Mouse (Mus musculus): ENCODE measurements around the gene Prkar1a. TPM values are rescaled to one million over a fixed set of nuclear protein-coding genes. Genes with fewer than 3 reads are reported as not detected.

The Prkar1a gene
- polyA plus RNA-seq, 1 experiment from 2014 or later: 454 TPM

GRCm38 (mm10) chr11:109620356-109620755, 28.8 kb upstream of the Prkar1a start:
- WGBS: 84% methylated on average over 6 of the region's 6 CpGs
- no peaks in the 10 kb centered on the region for H3K36me3 ChIP-seq
- no peak for ATAC-seq (ENCODE audit: low FRiP score, low read depth)
- no peak overlapping the region for H3K4me3 ChIP-seq
- no peak overlapping the region for H3K4me2 ChIP-seq (replicated peaks)
- no peaks in the 10 kb centered on the region for H3K27me3 ChIP-seq (replicated peaks)
- H3K9me3 ChIP-seq: no peaks in the 10 kb centered on the region
- H3K4me1 ChIP-seq: no peaks in the 10 kb centered on the region
- no peak overlapping the region for H3K27ac ChIP-seq
- H3K9ac ChIP-seq: no peak overlapping the region

GRCm38 (mm10) chr11:109621183-109621582, 28.0 kb upstream of the Prkar1a start:
- 20% methylated on average over 2 of the region's 2 CpGs for WGBS
- H3K9ac ChIP-seq: no peak overlapping the region
- no peaks in the 10 kb centered on the region for H3K36me3 ChIP-seq
- H3K4me3 ChIP-seq: no peak overlapping the region
- H3K27ac ChIP-seq: no peak overlapping the region
- no peak for ATAC-seq (ENCODE audit: low FRiP score, low read depth)
- H3K9me3 ChIP-seq: no peaks in the 10 kb centered on the region
- H3K4me1 ChIP-seq: no peaks in the 10 kb centered on the region
- no peaks in the 10 kb centered on the region for H3K27me3 ChIP-seq (replicated peaks)
- H3K4me2 ChIP-seq (replicated peaks): no peak overlapping the region

DNA sequence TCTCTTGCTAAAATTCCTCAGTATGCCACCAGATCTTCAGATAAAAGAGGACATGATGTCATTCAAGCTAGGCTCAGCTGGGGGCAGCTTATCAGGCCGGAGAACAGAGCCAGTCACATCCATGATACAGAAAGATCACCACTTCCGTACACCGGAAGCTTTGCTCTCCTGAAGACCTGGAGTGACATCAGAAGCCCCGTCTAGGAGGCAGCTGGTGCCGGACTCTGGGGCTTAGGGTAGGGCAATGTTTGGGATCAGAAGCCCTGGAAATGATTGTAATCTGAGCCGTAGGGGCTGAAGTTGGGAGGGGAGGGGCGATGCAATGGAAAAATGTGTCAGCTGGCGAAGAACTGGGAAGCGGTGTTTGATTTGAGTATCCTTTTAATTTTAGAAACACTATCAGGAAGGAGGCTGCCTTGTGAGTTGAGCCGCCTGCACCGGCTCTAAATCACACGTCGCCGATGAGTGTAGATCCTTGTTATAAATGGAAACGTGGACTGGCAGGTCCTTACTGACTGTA, 26.6 kb upstream of the Prkar1a start:
- Histone ChIP-seq H3K27me3 (replicated peaks) (no peaks in the 10 kb centered on the region), H3K27ac (no peak overlapping the region), H3K36me3 (no peaks in the 10 kb centered on the region), H3K4me2 (replicated peaks) (0 out of 2 replicates have a peak overlapping the region, but pooled peaks have one; percentile 18), H3K9ac (no peak overlapping the region), H3K4me3 (no peak overlapping the region), H3K9me3 (no peaks in the 10 kb centered on the region), H3K4me1 (no peaks in the 10 kb centered on the region)
- ATAC-seq (ENCODE audit: low FRiP score, low read depth): no peak
- WGBS: 56% methylated on average over 15 of the region's 15 CpGs

GRCm38 (mm10) chr11:109623238-109623637, 26.0 kb upstream of the Prkar1a start:
- no peaks in the 10 kb centered on the region for H3K36me3 ChIP-seq
- no peaks in the 10 kb centered on the region for H3K9me3 ChIP-seq
- ATAC-seq (ENCODE audit: low FRiP score, low read depth): no peak
- no peak overlapping the region for H3K4me3 ChIP-seq
- H3K27me3 ChIP-seq (replicated peaks): no peaks in the 10 kb centered on the region
- H3K4me1 ChIP-seq: no peaks in the 10 kb centered on the region
- H3K27ac ChIP-seq: no peak overlapping the region
- H3K4me2 ChIP-seq (replicated peaks): no peak overlapping the region
- no peak overlapping the region for H3K9ac ChIP-seq
- 94% methylated on average over 7 of the region's 7 CpGs for WGBS

DNA sequence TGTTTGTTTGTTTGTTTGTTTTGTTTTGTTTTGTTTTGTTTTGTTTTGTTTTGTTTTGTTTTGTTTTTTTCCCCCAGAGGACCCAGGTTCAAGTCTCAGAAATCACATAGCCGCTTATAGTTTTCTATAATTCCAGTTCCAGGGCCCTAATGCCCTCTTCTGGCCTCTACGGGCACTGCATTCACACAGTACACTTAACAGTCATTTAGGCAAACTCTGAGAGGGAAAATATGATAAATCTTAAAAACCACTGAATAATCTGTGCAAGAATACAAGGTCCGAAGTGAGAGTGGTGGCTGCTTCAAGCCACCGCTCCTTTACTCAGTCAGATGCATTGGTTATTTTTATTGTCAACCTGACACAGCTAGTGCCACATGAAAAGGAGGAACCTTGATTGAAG, 21.6 kb upstream of the Prkar1a start:
- Histone ChIP-seq H3K4me1 (no peaks in the 10 kb centered on the region; the same call in 1 of the 2 replicates), H3K9me3 (no peaks in the 10 kb centered on the region), H3K36me3 (no peaks in the 10 kb centered on the region), H3K9ac (no peak overlapping the region), H3K27ac (no peak overlapping the region), H3K4me3 (no peak overlapping the region), H3K27me3 (replicated peaks) (no peaks in the 10 kb centered on the region), H3K4me2 (replicated peaks) (no peak overlapping the region)
- WGBS: 83% methylated on average over 4 of the region's 4 CpGs
- ATAC-seq (ENCODE audit: low FRiP score, low read depth): no peak

DNA sequence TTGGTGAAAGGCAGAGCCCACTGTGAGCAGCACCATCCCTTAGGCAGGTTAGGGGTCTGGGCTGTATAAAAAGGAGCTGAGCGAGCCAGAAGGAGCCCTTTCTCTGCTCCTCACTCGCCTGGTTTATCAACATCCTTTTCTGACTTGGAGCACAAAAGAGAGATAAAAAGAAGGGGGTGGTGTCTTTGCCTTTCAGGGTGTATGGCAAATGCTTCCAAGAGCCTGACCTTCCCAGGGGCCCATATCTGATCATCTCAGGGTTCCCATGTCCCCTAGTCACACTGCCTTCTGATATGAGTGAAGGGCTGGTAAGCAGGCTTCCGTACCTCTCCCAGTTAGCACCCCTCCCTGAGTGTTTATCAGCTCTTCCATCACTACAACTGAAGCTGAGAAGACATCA, 21.1 kb upstream of the Prkar1a start:
- Histone ChIP-seq H3K4me1 (no peaks in the 10 kb centered on the region; the same call in 1 of the 2 replicates), H3K27ac (no peak overlapping the region), H3K36me3 (no peaks in the 10 kb centered on the region), H3K9me3 (no peaks in the 10 kb centered on the region), H3K4me2 (replicated peaks) (no peak overlapping the region), H3K27me3 (replicated peaks) (no peaks in the 10 kb centered on the region), H3K4me3 (no peak overlapping the region), H3K9ac (no peak overlapping the region)
- ATAC-seq (ENCODE audit: low FRiP score, low read depth): no peak
- WGBS: 90% methylated on average over 3 of the region's 3 CpGs

- WGBS: 76% methylated on average over 10 of the region's 10 CpGs
- Histone ChIP-seq H3K9me3 (no peaks in the 10 kb centered on the region), H3K4me1 (no peaks in the 10 kb centered on the region; the same call in 1 of the 2 replicates), H3K27ac (no peak overlapping the region), H3K4me2 (replicated peaks) (no peak overlapping the region), H3K4me3 (no peak overlapping the region), H3K9ac (no peak overlapping the region), H3K36me3 (no peaks in the 10 kb centered on the region), H3K27me3 (replicated peaks) (no peaks in the 10 kb centered on the region)
- no peak for ATAC-seq (ENCODE audit: low FRiP score, low read depth)
These were observed 20.1 kb upstream of the Prkar1a start for GRCm38 (mm10) chr11:109629021-109629521.

GRCm38 (mm10) chr11:109634928-109635327, 14.3 kb upstream of the Prkar1a start:
- H3K9me3 ChIP-seq: no peaks in the 10 kb centered on the region
- H3K4me1 ChIP-seq: no peaks in the 10 kb centered on the region
- H3K27ac ChIP-seq: no peak overlapping the region
- WGBS: 74% methylated on average over 9 of the region's 9 CpGs
- H3K4me3 ChIP-seq: no peak overlapping the region
- no peaks in the 10 kb centered on the region for H3K27me3 ChIP-seq (replicated peaks)
- H3K9ac ChIP-seq: no peak overlapping the region
- ATAC-seq (ENCODE audit: low FRiP score, low read depth): no peak
- H3K4me2 ChIP-seq (replicated peaks): no peak overlapping the region
- H3K36me3 ChIP-seq: no peaks in the 10 kb centered on the region

GRCm38 (mm10) chr11:109635871-109636395, 13.3 kb upstream of the Prkar1a start:
- ATAC-seq (ENCODE audit: low FRiP score, low read depth): no peak
- Histone ChIP-seq H3K27ac (no peak overlapping the region), H3K9ac (no peak overlapping the region), H3K9me3 (no peaks in the 10 kb centered on the region), H3K4me2 (replicated peaks) (no peak overlapping the region), H3K4me3 (no peak overlapping the region), H3K36me3 (no peaks in the 10 kb centered on the region), H3K4me1 (no peaks in the 10 kb centered on the region), H3K27me3 (replicated peaks) (no peaks in the 10 kb centered on the region)
- WGBS: 80% methylated on average over 6 of the region's 6 CpGs

GRCm38 (mm10) chr11:109641498-109642222, 7.5 kb upstream of the Prkar1a start:
- no peak for ATAC-seq (ENCODE audit: low FRiP score, low read depth)
- no peak overlapping the region for H3K4me2 ChIP-seq (replicated peaks)
- no peaks in the 10 kb centered on the region for H3K4me1 ChIP-seq
- H3K9ac ChIP-seq: no peak overlapping the region
- H3K9me3 ChIP-seq: no peaks in the 10 kb centered on the region
- H3K4me3 ChIP-seq: no peak overlapping the region
- no peak overlapping the region for H3K27ac ChIP-seq
- no peaks in the 10 kb centered on the region for H3K36me3 ChIP-seq
- H3K27me3 ChIP-seq (replicated peaks): no peaks in the 10 kb centered on the region
- 80% methylated on average over 5 of the region's 5 CpGs for whole genome bisulfite sequencing

DNA sequence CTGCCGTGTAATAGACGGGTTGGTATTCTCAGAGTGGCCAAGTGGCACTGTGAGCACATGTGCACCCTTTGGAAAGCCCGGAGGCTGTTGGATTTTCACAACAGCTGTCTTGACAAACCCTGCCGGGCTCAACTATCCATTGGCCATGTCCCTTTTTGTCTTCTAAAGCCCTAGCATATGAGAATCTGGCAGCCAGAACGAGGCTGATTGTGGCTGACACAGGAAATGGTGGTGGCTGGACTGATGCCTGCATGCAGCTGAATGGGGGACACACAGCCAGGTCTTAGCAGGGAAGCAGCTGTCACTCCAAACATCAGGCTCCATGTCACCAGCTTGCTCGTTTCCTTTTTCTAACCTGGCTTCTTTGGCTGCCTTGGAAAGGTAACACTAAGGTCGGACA, 695 bp upstream of the Prkar1a start:
- H3K9ac ChIP-seq: no peak overlapping the region
- H3K27ac ChIP-seq: no peak overlapping the region
- ATAC-seq (ENCODE audit: low FRiP score, low read depth): no peak
- peaks cover 27% of the 10 kb centered on the region for H3K4me1 ChIP-seq
- 64% methylated on average over 7 of the region's 7 CpGs for WGBS
- no peak overlapping the region for H3K4me3 ChIP-seq
- 0 out of 2 replicates have a peak overlapping the region, but pooled peaks have one; percentile 78 for H3K4me2 ChIP-seq (replicated peaks)
- H3K36me3 ChIP-seq: no peaks in the 10 kb centered on the region
- H3K27me3 ChIP-seq (replicated peaks): no peaks in the 10 kb centered on the region
- H3K9me3 ChIP-seq: no peaks in the 10 kb centered on the region

- peak overlapping the region; percentile 99 for H3K4me3 ChIP-seq
- peaks cover 30% of the 10 kb centered on the region for H3K4me1 ChIP-seq
- no peaks in the 10 kb centered on the region for H3K27me3 ChIP-seq (replicated peaks)
- peak; percentile 86 for ATAC-seq (ENCODE audit: low FRiP score, low read depth)
- peak overlapping the region; percentile 78 for H3K4me2 ChIP-seq (replicated peaks)
- peaks cover 15% of the 10 kb centered on the region for H3K36me3 ChIP-seq
- no peaks in the 10 kb centered on the region for H3K9me3 ChIP-seq
- WGBS: 1% methylated on average over 31 of the region's 31 CpGs
- peak overlapping the region; percentile 82 for H3K27ac ChIP-seq
- H3K9ac ChIP-seq: peak overlapping the region; percentile 98
These were observed 933 bp downstream of the Prkar1a start for GRCm38 (mm10) chr11:109649975-109650701.

All from neural tube, embryonic 12.5 days (tissue).